Mouse (Mus musculus): ENCODE measurements around the gene Nipa1.

The Nipa1 gene

DNA sequence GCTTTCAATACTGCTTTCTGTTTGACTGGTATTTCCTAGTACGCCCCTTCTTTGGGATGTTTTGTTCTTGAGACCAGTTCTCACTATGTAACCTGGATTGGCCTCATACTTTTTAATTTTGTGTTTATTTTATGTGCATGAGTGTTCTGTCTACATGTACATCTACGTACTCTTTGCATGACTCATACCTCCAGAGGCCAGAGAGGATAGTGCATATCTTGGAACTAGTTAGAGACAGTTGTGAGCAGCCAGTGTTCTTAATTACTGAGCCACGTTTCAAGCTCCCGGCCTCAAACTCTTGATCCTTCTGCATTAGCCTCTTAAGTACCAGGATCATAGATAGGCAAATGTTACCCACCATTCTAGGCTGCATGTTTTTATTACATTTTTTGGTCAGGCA lies 81.4 kb downstream of the Nipa1 start:
- no peak for DNase-seq (ENCODE audit: extremely low read depth, insufficient read length, low spot score)

- no peak for DNase-seq (ENCODE audit: extremely low read depth, insufficient read length, low spot score)
These were observed 84.7 kb downstream of the Nipa1 start for GRCm38 (mm10) chr7:55935025-55935424.

DNA sequence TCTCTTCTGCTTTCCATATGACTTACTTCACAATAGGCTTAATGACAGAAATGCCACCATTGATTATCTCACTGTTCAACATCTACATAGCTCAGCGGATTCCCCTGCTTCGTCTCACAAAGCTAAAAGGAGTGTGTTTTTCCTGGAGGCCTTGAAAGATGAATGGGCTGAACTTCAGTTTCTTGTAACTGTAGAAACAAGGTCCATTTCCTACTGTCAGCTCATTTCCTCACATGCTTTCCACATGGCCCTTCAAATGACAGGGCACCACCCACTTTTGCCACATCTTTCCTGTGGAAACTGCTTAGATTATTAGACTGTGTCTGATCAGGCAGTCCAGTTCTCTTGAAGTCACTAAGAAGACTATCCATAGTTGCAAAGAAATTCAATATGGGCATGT lies 91.1 kb downstream of the Nipa1 start:
- DNase-seq (ENCODE audit: extremely low read depth, insufficient read length, low spot score), result no peak
